Mouse (Mus musculus) layer of hippocampus, postnatal 25 days (tissue): ENCODE measurements around the gene Myo10. TPM values are rescaled to one million over a fixed set of nuclear protein-coding genes. Genes with fewer than 3 reads are reported as not detected.
A peak's percentile ranks its signal among the peaks of the same experiment; 100 is the strongest.

Experiments
- DNase-seq, 2 experiments: peaks; one replicate each; pipeline ENCODE4 v3.0.0; 2022; ENCODE audit warnings: mixed read lengths in 2 of 2, low spot score in 1 of 2; ENCODE audit errors: extremely low spot score in 1 of 2
- total RNA-seq, 2 experiments: library from RNA; stranded (reverse); gene quantifications; 2 replicates each; pipeline ENCODE4 v1.2.3; 2021

Gene Myo10
- total RNA-seq, 2 experiments from 2014 or later: 49.1 to 55.9 TPM

DNA sequence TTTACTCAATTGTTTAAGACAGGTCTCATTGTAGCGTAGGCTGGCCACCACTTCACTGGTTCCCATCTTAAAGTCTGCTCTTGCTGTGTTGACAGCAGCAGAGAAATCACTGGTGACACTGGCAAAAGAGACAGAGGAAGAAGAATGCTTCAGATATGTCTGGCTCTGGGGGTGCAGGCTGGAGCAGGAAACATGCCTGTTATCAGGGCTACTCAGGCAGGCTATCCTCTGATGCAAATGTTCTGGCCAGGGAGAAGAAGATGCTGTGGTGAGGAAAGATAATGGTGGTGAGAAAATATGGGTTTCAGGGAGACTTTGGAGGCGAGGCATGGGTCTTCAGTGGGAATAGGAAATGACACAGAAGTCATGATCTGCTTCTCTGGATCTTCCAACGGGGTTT, 13.6 kb upstream of the Myo10 start:
- DNase-seq: no peak

DNA sequence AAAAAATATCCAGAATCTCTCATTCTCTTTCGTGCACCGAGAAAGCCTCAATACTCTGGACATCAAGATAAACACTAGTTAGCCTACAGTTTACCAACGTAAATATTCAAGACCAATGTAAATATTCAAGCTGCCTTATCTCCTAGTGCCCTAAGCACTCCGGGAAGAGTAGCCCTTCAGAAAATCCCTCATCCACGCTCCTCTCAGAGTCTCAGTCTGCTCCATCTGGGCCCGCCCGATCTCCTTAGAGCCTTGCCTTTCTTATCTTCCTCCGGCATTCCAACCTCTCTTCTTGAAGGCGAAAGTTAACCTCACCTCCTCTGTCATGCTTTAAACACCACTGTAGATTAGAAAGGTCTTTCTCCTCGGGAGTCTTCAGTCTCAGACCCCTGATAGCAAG, 13.1 kb upstream of the Myo10 start:
- DNase-seq: no peak

- DNase-seq: no peak
Measured at GRCm38 (mm10) chr15:25611178-25611577, 11.1 kb upstream of the Myo10 start.

GRCm38 (mm10) chr15:25620560-25620959, 1.8 kb upstream of the Myo10 start:
- DNase-seq: no peak

GRCm38 (mm10) chr15:25621351-25622199, 750 bp upstream of the Myo10 start:
- DNase-seq: no peak

- DNase-seq: peak; percentile 13 to 14
Measured at GRCm38 (mm10) chr15:25622867-25623471, 644 bp downstream of the Myo10 start.

- DNase-seq: no peak
Measured at GRCm38 (mm10) chr15:25623556-25624180, 1.3 kb downstream of the Myo10 start.

DNA sequence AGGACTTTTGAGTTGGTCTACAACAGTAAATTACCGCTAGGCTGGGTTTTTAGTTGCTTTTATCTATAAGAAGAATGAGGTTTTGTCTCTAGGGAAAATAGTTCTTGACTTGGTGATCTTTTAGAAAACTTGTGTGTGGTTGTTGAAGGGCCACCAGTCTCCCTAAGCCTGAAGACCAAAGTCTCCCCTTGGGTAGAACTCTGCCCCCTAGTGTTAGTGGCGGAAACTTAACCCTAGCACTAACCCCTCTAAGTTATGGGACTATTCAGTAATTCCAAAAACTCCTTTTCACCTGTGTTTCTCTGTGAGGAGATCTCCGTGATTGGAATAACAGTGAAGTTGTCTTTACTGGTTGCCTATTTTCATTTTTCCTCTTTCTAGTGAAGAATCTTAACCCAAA, 1.9 kb downstream of the Myo10 start:
- no peak for DNase-seq

- no peak for DNase-seq
Measured at GRCm38 (mm10) chr15:25625471-25625870, 3.1 kb downstream of the Myo10 start.

DNA sequence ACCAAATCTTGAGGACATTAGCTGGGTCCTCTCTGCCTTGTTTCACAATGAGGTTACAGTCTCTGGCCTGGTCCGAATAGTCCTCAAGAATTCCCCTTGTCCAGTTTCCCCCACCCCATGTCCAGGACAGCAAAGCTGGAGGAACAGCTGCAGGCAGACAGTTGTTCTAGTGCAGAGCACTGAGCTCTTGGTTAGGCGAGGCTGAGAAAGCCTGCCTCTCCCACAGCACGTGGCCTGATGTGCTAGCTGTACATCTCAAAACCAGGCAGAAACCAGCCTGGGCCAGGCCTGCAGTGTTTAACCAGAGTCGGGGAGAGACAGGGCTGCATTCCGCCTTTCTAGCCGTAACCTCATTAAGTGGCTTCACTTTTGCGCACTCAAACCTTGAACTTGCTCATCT, 4.7 kb downstream of the Myo10 start:
- DNase-seq: no peak

GRCm38 (mm10) chr15:25628251-25628650, 5.9 kb downstream of the Myo10 start:
- no peak for DNase-seq

DNA sequence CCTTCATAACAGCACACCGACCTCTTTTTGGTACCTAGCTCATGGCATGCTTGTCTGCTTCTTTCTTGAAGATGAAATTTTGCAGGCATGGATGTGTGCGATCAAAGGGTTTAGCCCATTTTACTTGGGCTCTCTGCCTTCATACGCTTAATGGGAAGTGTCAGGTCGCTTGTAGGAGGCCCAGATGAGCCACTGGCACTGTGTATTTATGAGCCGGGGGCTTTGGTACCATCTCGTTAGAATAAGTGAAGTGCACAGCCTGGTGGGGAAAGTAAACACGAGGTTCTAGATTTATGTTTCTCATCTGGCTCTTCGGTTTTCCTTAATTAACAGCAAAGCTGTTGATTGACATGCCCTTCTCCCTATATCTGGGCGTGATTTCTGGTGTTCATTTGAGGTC, 8.4 kb downstream of the Myo10 start:
- no peak for DNase-seq

- DNase-seq: no peak
Measured at GRCm38 (mm10) chr15:25631332-25631731, 9.0 kb downstream of the Myo10 start.

- no peak for DNase-seq
Measured at GRCm38 (mm10) chr15:25632902-25633301, 10.6 kb downstream of the Myo10 start.

DNA sequence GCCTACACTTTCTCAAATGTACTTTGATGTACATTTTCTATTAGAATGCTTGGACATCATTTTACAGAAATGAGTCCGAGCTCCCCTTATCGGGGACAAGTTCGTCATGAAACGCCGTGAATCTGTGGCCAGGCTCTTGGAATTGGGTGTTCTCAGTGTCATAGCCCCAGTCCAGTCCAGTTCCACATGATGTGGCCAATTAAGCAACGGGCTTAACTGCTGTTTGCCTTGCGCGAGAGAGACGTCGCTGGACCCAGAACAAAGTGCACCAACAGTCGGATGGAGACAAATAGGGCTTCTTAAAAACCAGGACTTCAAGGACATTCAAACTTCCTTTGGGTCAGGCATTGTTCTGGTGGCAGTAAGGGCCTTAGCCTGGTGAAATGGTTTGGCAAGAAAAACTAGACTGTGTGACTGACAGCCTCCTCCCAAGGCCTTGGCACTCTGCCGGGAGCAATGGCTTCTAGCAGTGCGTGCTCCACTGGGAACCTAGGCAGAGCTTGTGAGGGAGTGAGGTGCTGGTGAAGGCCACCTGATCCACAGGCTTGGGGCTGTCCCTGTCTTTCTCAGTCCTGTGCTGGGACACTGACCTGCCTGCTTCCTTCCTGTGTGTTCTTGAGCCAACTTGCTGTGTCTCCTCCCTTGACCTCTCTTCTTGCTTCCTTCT, 11.5 kb downstream of the Myo10 start:
- DNase-seq: no peak

DNA sequence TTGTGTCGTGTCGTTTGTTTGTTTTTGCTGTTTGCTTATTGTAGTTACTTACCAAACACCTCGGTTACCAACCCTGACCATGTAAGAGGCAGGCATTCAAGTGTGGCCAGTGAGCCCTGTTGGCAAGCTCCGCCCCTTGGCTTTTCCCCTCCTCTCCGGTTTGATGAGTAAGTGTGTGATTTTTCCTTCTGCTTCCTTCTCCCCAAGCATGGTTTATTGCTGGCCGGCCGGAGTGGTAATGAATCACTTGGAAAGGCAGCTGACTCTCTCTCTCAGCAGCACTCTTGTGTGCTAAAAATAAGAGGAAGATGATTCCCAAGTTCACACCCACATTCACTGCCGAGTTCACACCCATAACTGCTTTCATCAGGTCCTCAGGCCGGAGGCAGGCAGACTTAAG, 15.4 kb downstream of the Myo10 start:
- DNase-seq: no peak

DNA sequence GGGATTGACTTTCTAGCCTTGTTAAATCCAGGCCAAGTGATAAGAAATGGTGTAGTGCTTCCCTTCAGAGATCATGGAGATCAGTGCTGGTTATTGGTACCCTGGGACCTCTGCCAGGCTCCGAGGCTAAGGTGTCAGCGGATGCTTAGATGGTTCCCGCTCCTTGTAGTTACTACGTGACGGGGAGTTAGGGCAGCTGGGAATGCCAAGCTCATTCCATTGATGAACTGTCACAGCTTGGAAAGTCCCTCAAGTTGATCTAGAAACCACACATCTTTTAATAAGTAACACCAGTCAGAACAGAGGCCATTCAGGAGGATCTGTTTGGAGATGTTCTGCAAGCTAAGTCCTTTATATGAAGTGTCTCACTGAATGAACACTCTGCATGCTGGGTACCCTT, 16.9 kb downstream of the Myo10 start:
- no peak for DNase-seq

DNA sequence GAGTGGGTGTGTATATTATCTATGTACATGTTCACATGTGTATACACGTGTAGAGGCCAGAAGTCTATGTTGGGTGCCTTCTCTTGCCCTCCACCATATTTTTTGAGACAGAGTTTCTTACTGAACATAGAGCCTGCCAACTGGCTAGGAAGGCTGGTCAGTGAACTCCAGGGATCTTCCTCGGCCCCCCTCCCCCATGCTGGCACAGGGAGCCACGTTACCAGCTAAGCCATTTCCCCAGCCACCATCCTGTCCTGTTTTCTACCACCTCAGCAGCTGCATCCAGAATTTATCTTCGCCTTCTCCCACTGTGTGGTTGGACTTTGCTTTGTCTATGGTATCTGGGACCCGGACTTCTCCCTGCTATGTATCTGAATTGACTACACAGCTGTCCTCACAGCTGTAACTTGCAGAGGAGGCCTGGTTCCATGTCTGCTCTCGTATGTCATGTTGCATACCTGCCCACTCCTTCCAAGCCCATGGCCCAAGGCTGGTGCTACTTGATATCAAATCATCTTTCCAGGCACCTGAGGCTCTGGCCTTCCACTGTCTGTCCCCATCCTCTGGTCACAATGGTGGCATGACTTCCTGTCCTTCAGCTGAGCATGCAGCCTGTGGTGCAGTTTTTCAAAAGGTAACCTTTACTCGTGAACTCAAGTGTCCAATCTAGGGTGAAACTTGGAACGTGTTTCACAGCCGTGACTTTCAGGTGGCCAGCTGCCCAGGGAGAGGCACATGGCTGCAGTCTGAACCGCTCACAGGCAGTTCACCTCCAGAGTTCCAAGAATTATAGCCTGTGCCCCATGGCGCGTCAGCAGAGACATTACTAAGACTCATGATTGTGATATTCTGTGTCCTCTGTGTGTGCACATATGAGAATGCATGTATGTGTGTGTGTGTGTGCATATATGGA, 18.8 kb downstream of the Myo10 start:
- DNase-seq: no peak

DNA sequence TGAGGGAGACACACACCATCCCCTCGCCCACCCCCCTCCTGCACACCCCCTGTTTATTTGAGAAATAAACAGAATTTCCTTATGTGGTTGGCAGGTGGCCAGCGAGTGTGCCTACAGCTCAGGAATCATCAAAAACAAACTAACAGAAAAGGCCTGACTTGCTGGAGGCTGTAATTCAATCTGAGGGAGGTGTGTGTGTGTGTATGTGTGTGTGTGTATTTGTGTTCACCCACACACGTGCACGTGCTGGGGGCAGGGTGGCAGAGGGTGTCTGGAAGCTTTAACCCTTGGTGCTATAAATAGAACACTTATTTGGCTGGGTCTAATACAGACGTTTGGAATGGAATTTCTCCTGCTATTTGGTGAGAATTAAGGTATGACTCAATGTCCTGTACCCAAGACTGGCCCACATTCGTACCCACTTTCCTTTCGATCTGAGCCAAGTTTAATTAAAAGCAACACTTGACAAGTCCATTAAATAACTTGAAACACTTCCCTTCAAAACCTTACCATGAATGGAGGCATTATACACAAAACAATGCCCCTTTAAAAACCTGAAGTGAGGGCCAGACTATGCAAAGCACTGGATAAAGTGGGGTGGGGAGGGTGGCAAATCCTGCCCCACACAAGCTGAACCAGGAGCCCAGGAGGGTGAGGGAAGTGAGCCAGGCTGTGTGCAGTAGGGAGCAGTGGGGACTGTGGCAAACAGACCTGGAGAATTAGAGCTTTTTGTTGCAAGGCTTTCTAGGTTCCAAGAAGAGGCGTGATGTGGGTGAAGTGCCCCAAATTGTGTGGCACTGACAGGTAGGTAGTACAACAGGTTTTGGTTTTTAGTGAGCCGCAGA, 20.1 kb downstream of the Myo10 start:
- peak in 1 of 2 experiments; percentile 5 for DNase-seq
